Mouse (Mus musculus) gastrocnemius, postnatal 14 days (tissue): Measurements from ENCODE around the gene Fkrp. TPM values are rescaled to one million over a fixed set of nuclear protein-coding genes. Genes with fewer than 3 reads are reported as not detected.

Source experiments
- DNase-seq: peaks from one replicate; pipeline ENCODE4 v3.0.0; 2021; ENCODE audit warnings: mixed read lengths
- intact Hi-C: fragments of 180-260 bp; cut with DNase I; formaldehyde crosslinking; loops from one replicate; pipeline ENCODE4 v1.15.1; 2025; ENCODE audit warnings: low total_unique reads
- total RNA-seq, 2 experiments: library from RNA; stranded (reverse); gene quantifications; 2 replicates each; pipeline ENCODE4 v1.2.3; 2021

Fkrp gene
- total RNA-seq, 2 experiments from 2014 or later: 24.2 to 25.8 TPM

- no peak for DNase-seq
- intact Hi-C loops: no loop called here
Observed at GRCm38 (mm10) chr7:16838804-16839426, 22.4 kb upstream of the Fkrp start.

GRCm38 (mm10) chr7:16837916-16838803 lies 21.6 kb upstream of the Fkrp start:
- intact Hi-C loops: no loop called here

GRCm38 (mm10) chr7:16830449-16830848 lies 13.9 kb upstream of the Fkrp start:
- intact Hi-C loops: no loop called here
- DNase-seq: no peak

More at GRCm38 (mm10) chr7:16837916-16838803, 21.6 kb upstream of the Fkrp start:
- no peak for DNase-seq

GRCm38 (mm10) chr7:16827274-16827673 lies 10.7 kb upstream of the Fkrp start:
- intact Hi-C loops: loop anchor here (5.0 kb wide), 1 partner anchor 80 kb away; the partner anchor contains the start of gene Ptgir
- DNase-seq: no peak

GRCm38 (mm10) chr7:16826571-16826970 lies 10.0 kb upstream of the Fkrp start:
- DNase-seq: no peak
- intact Hi-C loops: loop anchor here (5.0 kb wide), 1 partner anchor 81 kb away; the partner anchor contains the start of gene Ptgir

- intact Hi-C loops: loop anchor here (5.0 kb wide), 1 partner anchor 82 kb away; the partner anchor contains the start of gene Ptgir
- DNase-seq: no peak
Observed at GRCm38 (mm10) chr7:16825785-16826184, 9.3 kb upstream of the Fkrp start.

- intact Hi-C loops: loop anchor here (5.0 kb wide), 1 partner anchor 34 kb away; no protein-coding TSS in a partner anchor
- no peak for DNase-seq
Observed at GRCm38 (mm10) chr7:16823734-16824133, 7.2 kb upstream of the Fkrp start.

- no peak for DNase-seq
- intact Hi-C loops: loop anchor here (5.0 kb wide), 1 partner anchor 36 kb away; no protein-coding TSS in a partner anchor
Observed at GRCm38 (mm10) chr7:16821669-16822101, 5.2 kb upstream of the Fkrp start.

GRCm38 (mm10) chr7:16821091-16821490 lies 4.6 kb upstream of the Fkrp start:
- intact Hi-C loops: loop anchor here (5.0 kb wide), 1 partner anchor 36 kb away; no protein-coding TSS in a partner anchor
- no peak for DNase-seq

GRCm38 (mm10) chr7:16820271-16820763 lies 3.8 kb upstream of the Fkrp start:
- no peak for DNase-seq
- intact Hi-C loops: loop anchor here (5.0 kb wide), 1 partner anchor 37 kb away; no protein-coding TSS in a partner anchor

GRCm38 (mm10) chr7:16819794-16820193 lies 3.3 kb upstream of the Fkrp start:
- intact Hi-C loops: loop anchor here (5.0 kb wide), 1 partner anchor 38 kb away; no protein-coding TSS in a partner anchor
- DNase-seq: no peak

GRCm38 (mm10) chr7:16817693-16818092 lies 1.2 kb upstream of the Fkrp start:
- DNase-seq: no peak
- intact Hi-C loops: no loop called here

GRCm38 (mm10) chr7:16816078-16816474 lies 456 bp downstream of the Fkrp start:
- peak; percentile 81 for DNase-seq
- intact Hi-C loops: no loop called here

GRCm38 (mm10) chr7:16815351-16815941 lies 1.1 kb downstream of the Fkrp start, which contains the start of gene Strn4:
TSS of gene Strn4 (plus strand) at chr7:16815889.
- no peak for DNase-seq
- intact Hi-C loops: no loop called here

GRCm38 (mm10) chr7:16812505-16812904 lies 4.0 kb downstream of the Fkrp start:
- no peak for DNase-seq
- intact Hi-C loops: no loop called here

GRCm38 (mm10) chr7:16811649-16812070 lies 4.9 kb downstream of the Fkrp start:
- DNase-seq: no peak
- intact Hi-C loops: no loop called here

GRCm38 (mm10) chr7:16810920-16811648 lies 5.4 kb downstream of the Fkrp start:
- intact Hi-C loops: no loop called here
- no peak for DNase-seq

GRCm38 (mm10) chr7:16810399-16810919 lies 6.1 kb downstream of the Fkrp start:
- no peak for DNase-seq
- intact Hi-C loops: no loop called here

- DNase-seq: peak; percentile 63
- intact Hi-C loops: no loop called here
Observed at GRCm38 (mm10) chr7:16809739-16810138, 6.8 kb downstream of the Fkrp start.
